Mouse (Mus musculus): ENCODE measurements at regions not wholly inside any gene's neighbourhood (a gene's known extent, or its start where the extent isn't known, plus 50 kb on each side); places are given as distances from the start of the nearest gene placed in this dataset.

GRCm38 (mm10) chr6:84436716-84437115 lies 157.0 kb downstream of the Cyp26b1 start:
- DNase-seq (ENCODE audit: low spot score), result no peak

- DNase-seq (ENCODE audit: low spot score), result peak; percentile 40
These were observed 159.2 kb downstream of the Cyp26b1 start for GRCm38 (mm10) chr6:84434532-84434931.

GRCm38 (mm10) chr6:84431622-84431955 lies 162.1 kb downstream of the Cyp26b1 start:
- DNase-seq (ENCODE audit: low spot score), result no peak

GRCm38 (mm10) chr6:84430925-84431621 lies 162.6 kb downstream of the Cyp26b1 start:
- DNase-seq (ENCODE audit: low spot score), result no peak

GRCm38 (mm10) chr6:84430146-84430545 lies 163.6 kb downstream of the Cyp26b1 start:
- DNase-seq (ENCODE audit: low spot score), result peak; percentile 34

- peak; percentile 30 for DNase-seq (ENCODE audit: low spot score)
These were observed 164.5 kb downstream of the Cyp26b1 start for GRCm38 (mm10) chr6:84429247-84429646.

- no peak for DNase-seq (ENCODE audit: low spot score)
These were observed 167.0 kb downstream of the Cyp26b1 start for GRCm38 (mm10) chr6:84426691-84427090.

- no peak for DNase-seq (ENCODE audit: low spot score)
These were observed 167.9 kb downstream of the Cyp26b1 start for GRCm38 (mm10) chr6:84425823-84426222.

- DNase-seq (ENCODE audit: low spot score), result no peak
These were observed 170.8 kb downstream of the Cyp26b1 start for GRCm38 (mm10) chr6:84422946-84423345.

- no peak for DNase-seq (ENCODE audit: low spot score)
These were observed 174.0 kb downstream of the Cyp26b1 start for GRCm38 (mm10) chr6:84419691-84420090.

- no peak for DNase-seq (ENCODE audit: low spot score)
These were observed 174.4 kb downstream of the Cyp26b1 start for GRCm38 (mm10) chr6:84419281-84419680.

GRCm38 (mm10) chr6:84416992-84417636 lies 176.6 kb downstream of the Cyp26b1 start:
- DNase-seq (ENCODE audit: low spot score), result no peak

GRCm38 (mm10) chr6:84414400-84414799 lies 179.3 kb downstream of the Cyp26b1 start:
- DNase-seq (ENCODE audit: low spot score), result no peak

GRCm38 (mm10) chr6:84409863-84410513 lies 183.7 kb downstream of the Cyp26b1 start:
- DNase-seq (ENCODE audit: low spot score), result no peak

GRCm38 (mm10) chr6:84408513-84408912 lies 185.2 kb downstream of the Cyp26b1 start:
- no peak for DNase-seq (ENCODE audit: low spot score)

- peak; percentile 60 for DNase-seq (ENCODE audit: low spot score)
These were observed 185.9 kb downstream of the Cyp26b1 start for GRCm38 (mm10) chr6:84407773-84408172.

GRCm38 (mm10) chr6:84404695-84405094 lies 189.0 kb downstream of the Cyp26b1 start:
- DNase-seq (ENCODE audit: low spot score), result no peak

- DNase-seq (ENCODE audit: low spot score), result no peak
These were observed 191.3 kb downstream of the Cyp26b1 start for GRCm38 (mm10) chr6:84402431-84402830.

GRCm38 (mm10) chr6:84394496-84395090 lies 199.1 kb downstream of the Cyp26b1 start:
- DNase-seq (ENCODE audit: low spot score), result no peak

- DNase-seq (ENCODE audit: low spot score), result no peak
These were observed 200.0 kb downstream of the Cyp26b1 start for GRCm38 (mm10) chr6:84393519-84394231.

GRCm38 (mm10) chr6:84392752-84393511 lies 200.8 kb downstream of the Cyp26b1 start:
- DNase-seq (ENCODE audit: low spot score), result peak; percentile 16
